Mouse (Mus musculus) forebrain, embryonic 12.5 days (tissue): ENCODE measurements around the gene Dmrt1. TPM values are rescaled to one million over a fixed set of nuclear protein-coding genes. Genes with fewer than 3 reads are reported as not detected.

ENCODE experiments used
- ATAC-seq: fragments of 200-750 bp; cut with Nextera tagmentation; 2 replicates; pipeline ENCODE4 v1.8.0; 2017; ENCODE audit warnings: moderate TSS enrichment; ENCODE audit not compliant: low FRiP score
- H3K27ac ChIP-seq: fragments of 300-500 bp; sonication (generic); 2 replicates; pipeline ENCODE4 v1.5.1; 2016; ENCODE audit warnings: mild to moderate bottlenecking
- H3K27me3 ChIP-seq: fragments of 300-500 bp; sonication (generic); 2 replicates; pipeline ENCODE4 v1.6.1; 2016; ENCODE audit warnings: mild to moderate bottlenecking
- H3K36me3 ChIP-seq: fragments of 300-500 bp; sonication (generic); replicated peaks from 2 replicates; pipeline ENCODE4 v1.6.1; 2016; ENCODE audit warnings: mild to moderate bottlenecking
- H3K4me1 ChIP-seq: fragments of 300-500 bp; sonication (generic); 2 replicates; pipeline ENCODE4 v1.6.1; 2016
- H3K4me2 ChIP-seq: fragments of 300-500 bp; sonication (generic); 2 replicates; pipeline ENCODE4 v1.6.1; 2016; ENCODE audit warnings: mild to moderate bottlenecking, moderate library complexity
- H3K4me3 ChIP-seq: fragments of 300-500 bp; sonication (generic); replicated peaks from 2 replicates; pipeline ENCODE4 v1.5.1; 2016; ENCODE audit warnings: mild to moderate bottlenecking
- H3K9ac ChIP-seq: fragments of 300-500 bp; sonication (generic); 2 replicates; pipeline ENCODE4 v1.6.1; 2016; ENCODE audit warnings: mild to moderate bottlenecking
- H3K9me3 ChIP-seq: fragments of 300-500 bp; sonication (generic); 2 replicates; pipeline ENCODE4 v1.6.1; 2016
- WGBS: fragments of 180-500 bp; shearing (Covaris S2); methylation state at CpG from one replicate; pipeline ENCODE4 v1.1.7; 2016; 5-methylcytosine and 5-hydroxymethylcytosine counted together
- polyA plus RNA-seq: library from polyadenylated mRNA; unstranded; fragments of >200 nt; fragmentation: Nextera tagmentation; extraction: Ambion mirVana; gene quantifications from 2 replicates; pipeline ENCODE4 v1.2.1, GENCODE M21; 2016

Gene Dmrt1
- polyA plus RNA-seq, 1 experiment from 2014 or later, result 1.5 TPM

- WGBS, result 93% methylated on average over 6 of the region's 6 CpGs
- ATAC-seq, result no peak
- H3K4me3 ChIP-seq, result no peak overlapping the region
- no peaks in the 10 kb centered on the region for H3K27me3 ChIP-seq
- H3K27ac ChIP-seq, result no peak overlapping the region
- no peak overlapping the region for H3K9ac ChIP-seq
- H3K9me3 ChIP-seq, result no peaks in the 10 kb centered on the region
- H3K4me1 ChIP-seq, result peaks cover 8% of the 10 kb centered on the region
- H3K36me3 ChIP-seq, result no peaks in the 10 kb centered on the region
- H3K4me2 ChIP-seq, result no peak overlapping the region
Observed at GRCm38 (mm10) chr19:25641786-25642185, 136.4 kb downstream of the Dmrt1 start.

- Histone ChIP-seq H3K4me2 (no peak overlapping the region), H3K4me3 (no peak overlapping the region), H3K36me3 (no peaks in the 10 kb centered on the region), H3K27me3 (no peaks in the 10 kb centered on the region), H3K27ac (no peak overlapping the region), H3K9me3 (no peaks in the 10 kb centered on the region), H3K4me1 (no peaks in the 10 kb centered on the region), H3K9ac (no peak overlapping the region)
- no peak for ATAC-seq
- 70% methylated on average over 3 of the region's 3 CpGs for WGBS
Observed at GRCm38 (mm10) chr19:25647136-25647535, 141.7 kb downstream of the Dmrt1 start.

- Histone ChIP-seq H3K4me1 (no peaks in the 10 kb centered on the region), H3K9ac (no peak overlapping the region), H3K36me3 (no peaks in the 10 kb centered on the region), H3K9me3 (no peaks in the 10 kb centered on the region), H3K4me3 (no peak overlapping the region), H3K27ac (no peak overlapping the region), H3K4me2 (no peak overlapping the region), H3K27me3 (no peaks in the 10 kb centered on the region)
- ATAC-seq, result no peak
- WGBS, result 82% methylated on average over 4 of the region's 4 CpGs
Observed at GRCm38 (mm10) chr19:25648701-25649100, 143.3 kb downstream of the Dmrt1 start.

GRCm38 (mm10) chr19:25650474-25650873 lies 145.1 kb downstream of the Dmrt1 start:
- Histone ChIP-seq H3K9ac (no peak overlapping the region), H3K4me1 (no peaks in the 10 kb centered on the region), H3K36me3 (no peaks in the 10 kb centered on the region), H3K4me3 (no peak overlapping the region), H3K27me3 (no peaks in the 10 kb centered on the region), H3K4me2 (no peak overlapping the region), H3K9me3 (no peaks in the 10 kb centered on the region), H3K27ac (no peak overlapping the region)
- 84% methylated on average over 10 of the region's 10 CpGs for WGBS
- ATAC-seq, result no peak

- WGBS, result 80% methylated on average over 5 of the region's 5 CpGs
- H3K9ac ChIP-seq, result no peak overlapping the region
Observed at GRCm38 (mm10) chr19:25652560-25652959, 147.1 kb downstream of the Dmrt1 start.

More at GRCm38 (mm10) chr19:25652560-25652959, 147.1 kb downstream of the Dmrt1 start:
- ATAC-seq, result no peak
- Histone ChIP-seq H3K27ac (no peak overlapping the region), H3K27me3 (no peaks in the 10 kb centered on the region), H3K4me2 (no peak overlapping the region), H3K4me1 (no peaks in the 10 kb centered on the region), H3K36me3 (no peaks in the 10 kb centered on the region), H3K4me3 (no peak overlapping the region), H3K9me3 (no peaks in the 10 kb centered on the region)

Other genes starting within 250 kb of the Dmrt1 start
- 11.8 and 18.9 TPM in 2 replicates for gene Dmrt3, start 104.7 kb downstream of the Dmrt1 start, polyA plus RNA-seq
- gene Dmrt2, start 166.8 kb downstream of the Dmrt1 start, polyA plus RNA-seq, result 0.46 and 0.78 TPM in 2 replicates